Mouse (Mus musculus): ENCODE data around the gene Gcm2.

GRCm38 (mm10) chr13:41097324-41098058 is 13.3 kb downstream of the Gcm2 start:
- TF ChIP-seq CTCF (IDR thresholded peaks at IDR 0.05; ENCODE audit: control insufficient read depth, insufficient read depth, insufficient read length) (no peak), MAX (IDR thresholded peaks at IDR 0.05) (no peak), MYOG (IDR thresholded peaks at IDR 0.05; ENCODE audit: control insufficient read depth, extremely low read depth, insufficient read length) (no peak), USF1 (IDR thresholded peaks at IDR 0.05; ENCODE audit: low read depth) (no peak), FOSL1 (IDR thresholded peaks at IDR 0.05; ENCODE audit: insufficient read depth, low read length, poor library complexity, severe bottlenecking) (no peak), CEBPB (IDR thresholded peaks at IDR 0.05; ENCODE audit: low read depth) (no peak)
